Mouse (Mus musculus): ENCODE measurements around the gene Olfr1104.

- TF ChIP-seq POLR2A (IDR thresholded peaks at IDR 0.05; ENCODE audit: insufficient read depth, low read depth, low read length) (no peak), CTCF (IDR thresholded peaks at IDR 0.05; ENCODE audit: insufficient read depth, low read depth, low read length) (no peak)
Measured at GRCm38 (mm10) chr2:87052173-87052572, 25.3 kb upstream of the Olfr1104 start, which contains the start of gene Olfr1106.
